Mouse (Mus musculus) CH12.LX (cell line): ENCODE data around the gene Stx11.
A peak's percentile ranks its signal among the peaks of the same experiment; 100 is the strongest.

ENCODE experiments used
- CTCF ChIP-seq, 2 experiments: IDR thresholded peaks in 1 of 2; conservative IDR thresholded peaks in 1 of 2; 2 replicates each; pipeline ENCODE4 v1.5.1; 2011 to 2012; ENCODE audit warnings: low read depth in 2 of 2, low read length in 2 of 2, improper control_type of control experiment in 1 of 2, inconsistent platforms in 1 of 2, mild to moderate bottlenecking in 1 of 2, moderate library complexity in 1 of 2
- E2F4 ChIP-seq: IDR thresholded peaks from 2 replicates; pipeline ENCODE4 v1.6.1; 2011; ENCODE audit warnings: low read depth, low read length, improper control_type of control experiment; ENCODE audit not compliant: insufficient replicate concordance
- ELF1 ChIP-seq: IDR thresholded peaks from 2 replicates; pipeline ENCODE4 v1.6.1; 2014; ENCODE audit warnings: low read depth, mild to moderate bottlenecking, inconsistent platforms, low read length, improper control_type of control experiment
- EP300 ChIP-seq: IDR thresholded peaks from 2 replicates; pipeline ENCODE4 v1.6.1; 2011; ENCODE audit warnings: low read length, improper control_type of control experiment
- JUN ChIP-seq: IDR thresholded peaks from 2 replicates; pipeline ENCODE4 v1.6.1; 2011; ENCODE audit warnings: low read depth, mild to moderate bottlenecking, low read length, improper control_type of control experiment, moderate library complexity; ENCODE audit not compliant: insufficient read depth
- MAFK ChIP-seq: IDR thresholded peaks from 2 replicates; pipeline ENCODE4 v1.6.1; 2011; ENCODE audit warnings: low read length, improper control_type of control experiment; ENCODE audit not compliant: insufficient replicate concordance
- MAX ChIP-seq: IDR thresholded peaks from 2 replicates; pipeline ENCODE4 v1.6.1; 2011; ENCODE audit warnings: low read length, improper control_type of control experiment
- NRF1 ChIP-seq: IDR thresholded peaks from 2 replicates; pipeline ENCODE4 v1.6.1; 2014; ENCODE audit warnings: low read depth, mild to moderate bottlenecking, inconsistent platforms, low read length, improper control_type of control experiment, moderate library complexity
- POLR2A ChIP-seq: IDR thresholded peaks from 2 replicates; pipeline ENCODE4 v1.6.1; 2011; ENCODE audit warnings: low read depth, mild to moderate bottlenecking, improper control_type of control experiment, low read length
- SIN3A ChIP-seq: IDR thresholded peaks from 2 replicates; pipeline ENCODE4 v1.6.1; 2012; ENCODE audit warnings: low read length, improper control_type of control experiment, inconsistent platforms
- TCF12 ChIP-seq: IDR thresholded peaks from 2 replicates; pipeline ENCODE4 v1.6.1; 2014; ENCODE audit warnings: low read depth, mild to moderate bottlenecking, inconsistent platforms, low read length, improper control_type of control experiment
- ZC3H11A ChIP-seq: IDR thresholded peaks from 2 replicates; pipeline ENCODE4 v1.6.1; 2012; ENCODE audit warnings: low read depth, mild to moderate bottlenecking, inconsistent platforms, low read length, improper control_type of control experiment
- ZNF384 ChIP-seq: IDR thresholded peaks from 2 replicates; pipeline ENCODE4 v1.6.1; 2012; ENCODE audit warnings: low read depth, low read length, improper control_type of control experiment, inconsistent platforms

- TF ChIP-seq ELF1 (no peak), POLR2A (no peak), E2F4 (no peak), JUN (no peak), MAX (no peak), CTCF (conservative IDR thresholded peaks at IDR 0.05 in 1 of 2, IDR thresholded peaks at IDR 0.05 in 1 of 2; ENCODE audit: low read depth in 2 of 2, low read length in 2 of 2) (peak in 1 of 2 experiments; percentile 51; a peak in 2 of 4 replicates), EP300 (no peak), ZC3H11A (no peak), SIN3A (no peak), TCF12 (no peak), MAFK (no peak), NRF1 (no peak), ZNF384 (no peak)
Observed at GRCm38 (mm10) chr10:12962238-12962637, 1.9 kb downstream of the Stx11 start.
